Mouse (Mus musculus) MEL (cell line): ENCODE results near the gene Celf2.

Experiments
- CTCF ChIP-seq, 3 experiments: IDR thresholded peaks in 2 of 3; conservative IDR thresholded peaks in 1 of 3; 2 replicates each; pipeline ENCODE4 v1.5.1; 2011 to 2012; ENCODE audit warnings: low read length in 3 of 3, low read depth in 2 of 3, mild to moderate bottlenecking in 2 of 3, improper control_type of control experiment in 1 of 3, inconsistent platforms in 1 of 3, mixed read lengths in 1 of 3, moderate library complexity in 1 of 3; ENCODE audit not compliant: control insufficient read depth in 1 of 3, insufficient read depth in 1 of 3, poor library complexity in 1 of 3, severe bottlenecking in 1 of 3
- ELF1 ChIP-seq: IDR thresholded peaks from 2 replicates; pipeline ENCODE4 v1.6.1; 2014; ENCODE audit warnings: low read depth, mild to moderate bottlenecking, inconsistent platforms, low read length, improper control_type of control experiment, moderate library complexity
- MAFK ChIP-seq: IDR thresholded peaks from 2 replicates; pipeline ENCODE4 v1.6.1; 2011; ENCODE audit warnings: low read depth, mild to moderate bottlenecking, low read length, improper control_type of control experiment, borderline replicate concordance
- MAX ChIP-seq: IDR thresholded peaks from 2 replicates; pipeline ENCODE4 v1.6.1; 2011; ENCODE audit warnings: low read length, improper control_type of control experiment
- POLR2A ChIP-seq, 2 experiments: IDR thresholded peaks; 2 replicates each; pipeline ENCODE4 v1.6.1; 2011 to 2012; ENCODE audit warnings: low read length in 2 of 2, mild to moderate bottlenecking in 2 of 2, control low read depth in 1 of 2, improper control_type of control experiment in 1 of 2, low read depth in 1 of 2, moderate library complexity in 1 of 2; ENCODE audit not compliant: control insufficient read depth in 1 of 2, insufficient read depth in 1 of 2, poor library complexity in 1 of 2

GRCm38 (mm10) chr2:7113738-7114137 lies 395.6 kb downstream of the Celf2 start:
- TF ChIP-seq ELF1 (no peak), MAX (no peak), CTCF (IDR thresholded peaks at IDR 0.05 in 2 of 3, conservative IDR thresholded peaks at IDR 0.05 in 1 of 3; ENCODE audit: control insufficient read depth in 1 of 3, insufficient read depth in 1 of 3, low read depth in 2 of 3, low read length in 3 of 3, poor library complexity in 1 of 3, severe bottlenecking in 1 of 3) (no peak), MAFK (no peak), POLR2A (IDR thresholded peaks at IDR 0.05; ENCODE audit: control insufficient read depth in 1 of 2, insufficient read depth in 1 of 2, low read depth in 1 of 2, low read length in 2 of 2, poor library complexity in 1 of 2) (no peak)
